Mouse (Mus musculus): ENCODE measurements at regions not wholly inside any gene's neighbourhood (a gene's known extent, or its start where the extent isn't known, plus 50 kb on each side); places are given as distances from the start of the nearest gene placed in this dataset.
A peak's percentile ranks its signal among the peaks of the same experiment; 100 is the strongest.

- H3K4me3 ChIP-seq (replicated peaks; ENCODE audit: control insufficient read depth, low read depth, low read length): no peak overlapping the region
- WGBS: 46% methylated on average over 7 of the region's 7 CpGs
- no peak overlapping the region for H3K27ac ChIP-seq (ENCODE audit: control insufficient read depth, insufficient read depth, low read depth, low read length, poor library complexity)
- H3K4me1 ChIP-seq (ENCODE audit: control insufficient read depth, insufficient read depth, low read length): peaks cover 3% of the 10 kb centered on the region
- TF ChIP-seq POLR2A (IDR thresholded peaks at IDR 0.05; ENCODE audit: borderline replicate concordance, control insufficient read depth, low read depth, low read length) (no peak), CTCF (IDR thresholded peaks at IDR 0.05; ENCODE audit: control insufficient read depth, insufficient read depth, low read length) (no peak)
Observed at GRCm38 (mm10) chr9:23062656-23063444, 160.0 kb upstream of the Bmper start.

DNA sequence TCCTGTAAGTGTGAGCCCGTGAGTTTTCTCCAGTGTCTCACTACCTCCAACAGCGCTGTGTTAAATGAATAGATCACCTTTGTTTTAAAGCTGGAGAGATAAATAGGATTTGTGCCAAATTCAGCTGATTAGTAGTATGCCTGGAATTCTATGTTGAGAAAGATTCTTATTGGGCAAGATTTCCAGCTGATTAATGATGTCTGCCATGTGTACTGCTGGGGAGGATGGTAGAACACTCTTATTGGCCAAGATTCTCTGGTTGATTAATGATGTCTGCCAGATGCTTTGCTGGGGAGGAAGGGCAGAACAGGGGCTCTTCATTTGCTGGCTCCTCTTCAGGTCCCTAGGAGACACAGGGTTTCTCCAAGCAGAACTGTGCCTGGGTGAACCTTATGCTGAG lies 158.9 kb upstream of the Bmper start:
- WGBS: 79% methylated on average over 2 of the region's 2 CpGs
- Histone ChIP-seq H3K27ac (ENCODE audit: control insufficient read depth, insufficient read depth, low read depth, low read length, poor library complexity) (peak overlapping the region; percentile 50), H3K4me3 (replicated peaks; ENCODE audit: control insufficient read depth, low read depth, low read length) (no peak overlapping the region), H3K4me1 (ENCODE audit: control insufficient read depth, insufficient read depth, low read length) (peaks cover 3% of the 10 kb centered on the region)
- TF ChIP-seq POLR2A (IDR thresholded peaks at IDR 0.05; ENCODE audit: borderline replicate concordance, control insufficient read depth, low read depth, low read length): no peak
- no peak for TF ChIP-seq CTCF (IDR thresholded peaks at IDR 0.05; ENCODE audit: control insufficient read depth, insufficient read depth, low read length)

DNA sequence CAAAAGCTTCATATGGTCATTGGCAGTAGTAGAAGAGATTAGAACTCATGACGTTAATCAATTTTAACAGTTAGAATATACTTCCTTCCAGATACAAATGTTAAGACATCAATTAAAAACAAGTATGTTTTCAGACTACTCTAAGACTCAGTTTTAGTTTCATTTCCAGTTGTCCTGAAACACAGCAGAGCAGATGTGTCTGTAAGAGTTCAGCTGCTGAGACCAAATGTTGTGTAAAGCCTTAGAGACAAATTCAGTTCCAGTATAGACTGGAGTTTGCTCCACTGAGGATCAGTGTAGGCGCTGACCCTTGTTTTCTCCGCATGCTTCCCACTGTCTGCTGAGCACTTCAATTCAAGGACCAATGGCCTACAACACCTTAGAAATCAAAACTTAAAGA lies 158.1 kb upstream of the Bmper start:
- H3K27ac ChIP-seq (ENCODE audit: control insufficient read depth, insufficient read depth, low read depth, low read length, poor library complexity): no peak overlapping the region
- TF ChIP-seq CTCF (IDR thresholded peaks at IDR 0.05; ENCODE audit: control insufficient read depth, insufficient read depth, low read length) (no peak), POLR2A (IDR thresholded peaks at IDR 0.05; ENCODE audit: borderline replicate concordance, control insufficient read depth, low read depth, low read length) (no peak)
- peaks cover 3% of the 10 kb centered on the region for H3K4me1 ChIP-seq (ENCODE audit: control insufficient read depth, insufficient read depth, low read length)
- 80% methylated on average over 3 of the region's 3 CpGs for WGBS
- H3K4me3 ChIP-seq (replicated peaks; ENCODE audit: control insufficient read depth, low read depth, low read length): no peak overlapping the region

DNA sequence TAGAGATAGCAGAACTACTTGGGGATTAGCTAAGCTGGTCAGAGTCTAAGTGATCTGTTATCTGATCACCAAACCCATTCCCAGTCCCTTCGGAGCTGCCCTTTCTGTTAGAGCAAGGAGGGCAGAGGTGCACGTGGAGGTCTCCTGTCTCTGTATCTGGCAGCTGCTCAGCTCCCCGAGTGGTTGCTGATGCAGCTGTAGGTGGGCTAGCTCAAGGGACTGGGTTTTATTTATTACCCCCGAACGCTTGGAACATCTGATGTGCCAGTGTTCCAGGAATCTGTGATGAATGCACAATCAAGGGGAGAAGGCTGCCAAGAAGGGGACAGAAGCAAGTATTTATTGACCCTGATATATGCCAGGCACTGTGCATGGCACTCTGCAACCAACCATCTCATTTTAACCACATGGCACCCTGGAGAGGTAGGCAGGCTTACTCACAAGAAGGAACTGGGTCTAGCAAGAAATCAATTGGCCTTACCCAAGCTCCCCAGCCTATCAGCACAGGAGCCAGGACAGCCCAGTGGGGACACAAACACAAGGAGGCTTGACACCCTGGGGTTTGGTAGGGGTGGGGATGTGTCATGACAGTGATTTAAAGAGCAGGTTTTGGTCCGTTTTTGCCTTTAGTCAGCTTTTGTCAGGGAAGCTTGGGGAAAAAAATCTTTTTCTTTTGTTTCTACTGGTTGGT lies 154.6 kb upstream of the Bmper start:
- no peak overlapping the region for H3K27ac ChIP-seq (ENCODE audit: control insufficient read depth, insufficient read depth, low read depth, low read length, poor library complexity)
- H3K4me3 ChIP-seq (replicated peaks; ENCODE audit: control insufficient read depth, low read depth, low read length): no peak overlapping the region
- peaks cover 3% of the 10 kb centered on the region for H3K4me1 ChIP-seq (ENCODE audit: control insufficient read depth, insufficient read depth, low read length)
- no peak for TF ChIP-seq POLR2A (IDR thresholded peaks at IDR 0.05; ENCODE audit: borderline replicate concordance, control insufficient read depth, low read depth, low read length)
- no peak for TF ChIP-seq CTCF (IDR thresholded peaks at IDR 0.05; ENCODE audit: control insufficient read depth, insufficient read depth, low read length)
- 79% methylated on average over 6 of the region's 6 CpGs for WGBS

- peaks cover 3% of the 10 kb centered on the region for H3K4me1 ChIP-seq (ENCODE audit: control insufficient read depth, insufficient read depth, low read length)
- WGBS: 89% methylated on average over 7 of the region's 7 CpGs
- H3K27ac ChIP-seq (ENCODE audit: control insufficient read depth, insufficient read depth, low read depth, low read length, poor library complexity): no peak overlapping the region
- TF ChIP-seq POLR2A (IDR thresholded peaks at IDR 0.05; ENCODE audit: borderline replicate concordance, control insufficient read depth, low read depth, low read length) (no peak), CTCF (IDR thresholded peaks at IDR 0.05; ENCODE audit: control insufficient read depth, insufficient read depth, low read length) (no peak)
- H3K4me3 ChIP-seq (replicated peaks; ENCODE audit: control insufficient read depth, low read depth, low read length): no peak overlapping the region
Observed at GRCm38 (mm10) chr9:23069161-23069560, 153.7 kb upstream of the Bmper start.

GRCm38 (mm10) chr9:23071006-23071405 lies 151.9 kb upstream of the Bmper start:
- Histone ChIP-seq H3K4me3 (replicated peaks; ENCODE audit: control insufficient read depth, low read depth, low read length) (no peak overlapping the region), H3K4me1 (ENCODE audit: control insufficient read depth, insufficient read depth, low read length) (peaks cover 3% of the 10 kb centered on the region), H3K27ac (ENCODE audit: control insufficient read depth, insufficient read depth, low read depth, low read length, poor library complexity) (no peak overlapping the region)
- 60% methylated on average over 2 of the region's 2 CpGs for WGBS
- TF ChIP-seq POLR2A (IDR thresholded peaks at IDR 0.05; ENCODE audit: borderline replicate concordance, control insufficient read depth, low read depth, low read length): no peak
- TF ChIP-seq CTCF (IDR thresholded peaks at IDR 0.05; ENCODE audit: control insufficient read depth, insufficient read depth, low read length): no peak

DNA sequence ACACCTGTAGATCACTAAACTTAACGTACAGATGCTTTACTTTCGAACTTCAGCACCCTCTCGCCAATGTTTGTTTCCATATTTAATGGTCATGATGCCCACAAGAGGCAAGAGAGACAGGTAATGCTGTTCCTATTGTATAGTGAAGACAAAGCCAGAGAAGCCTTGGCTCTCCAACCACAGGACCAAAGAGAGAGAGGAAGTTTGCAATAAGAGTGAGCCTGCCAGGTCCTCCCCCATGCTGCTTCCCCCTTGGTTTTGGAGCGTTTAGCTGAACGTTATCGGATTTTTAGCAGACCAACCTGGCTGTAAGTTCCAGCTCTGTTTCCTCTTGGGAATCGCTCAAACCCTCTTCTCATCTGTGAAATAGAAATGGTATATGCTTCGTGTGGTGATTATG lies 150.1 kb upstream of the Bmper start:
- Histone ChIP-seq H3K4me3 (replicated peaks; ENCODE audit: control insufficient read depth, low read depth, low read length) (no peak overlapping the region), H3K27ac (ENCODE audit: control insufficient read depth, insufficient read depth, low read depth, low read length, poor library complexity) (no peak overlapping the region), H3K4me1 (ENCODE audit: control insufficient read depth, insufficient read depth, low read length) (no peaks in the 10 kb centered on the region; the same call in none of the 2 replicates)
- 24% methylated on average over 8 of the region's 8 CpGs for WGBS
- no peak for TF ChIP-seq CTCF (IDR thresholded peaks at IDR 0.05; ENCODE audit: control insufficient read depth, insufficient read depth, low read length)
- TF ChIP-seq POLR2A (IDR thresholded peaks at IDR 0.05; ENCODE audit: borderline replicate concordance, control insufficient read depth, low read depth, low read length): no peak

GRCm38 (mm10) chr9:23083562-23083961 lies 139.3 kb upstream of the Bmper start:
- Histone ChIP-seq H3K27ac (ENCODE audit: control insufficient read depth, insufficient read depth, low read depth, low read length, poor library complexity) (no peak overlapping the region), H3K4me1 (ENCODE audit: control insufficient read depth, insufficient read depth, low read length) (no peaks in the 10 kb centered on the region), H3K4me3 (replicated peaks; ENCODE audit: control insufficient read depth, low read depth, low read length) (no peak overlapping the region)
- 8% methylated on average over 17 of the region's 17 CpGs for WGBS
- TF ChIP-seq POLR2A (IDR thresholded peaks at IDR 0.05; ENCODE audit: borderline replicate concordance, control insufficient read depth, low read depth, low read length) (no peak), CTCF (IDR thresholded peaks at IDR 0.05; ENCODE audit: control insufficient read depth, insufficient read depth, low read length) (no peak)

All from bone marrow, adult 2 months (tissue).